Mouse (Mus musculus): ENCODE results near the gene Trim31.

GRCm38 (mm10) chr17:36866719-36867527 is 31.0 kb upstream of the Trim31 start, which contains the start of gene Trim15:
- TF ChIP-seq EP300 (IDR thresholded peaks at IDR 0.05; ENCODE audit: low read depth in 1 of 2, low read length in 2 of 2) = no peak
- no peak for TF ChIP-seq MAX (IDR thresholded peaks at IDR 0.05; ENCODE audit: low read length)
- no peak for TF ChIP-seq POLR2A (IDR thresholded peaks at IDR 0.05; ENCODE audit: control insufficient read depth in 1 of 2, insufficient read depth in 1 of 2, low read depth in 1 of 2, low read length in 2 of 2, poor library complexity in 1 of 2)
- TF ChIP-seq ZKSCAN1 (IDR thresholded peaks at IDR 0.05; ENCODE audit: low read depth, low read length) = no peak
- TF ChIP-seq CTCF (IDR thresholded peaks at IDR 0.05 in 2 of 3, conservative IDR thresholded peaks at IDR 0.05 in 1 of 3; ENCODE audit: control insufficient read depth in 1 of 3, insufficient read depth in 1 of 3, low read depth in 2 of 3, low read length in 3 of 3, poor library complexity in 1 of 3, severe bottlenecking in 1 of 3) = no peak
- TF ChIP-seq ZC3H11A (IDR thresholded peaks at IDR 0.05; ENCODE audit: low read depth, low read length) = no peak
- TF ChIP-seq USF1 (IDR thresholded peaks at IDR 0.05; ENCODE audit: low read depth, low read length) = no peak
- TF ChIP-seq RCOR1 (IDR thresholded peaks at IDR 0.05; ENCODE audit: low read depth, low read length) = no peak

Data from MEL (cell line).